Mouse (Mus musculus) liver, embryonic 14.5 days (tissue): Measurements from ENCODE around the gene Yars2. TPM values are rescaled to one million over a fixed set of nuclear protein-coding genes. Genes with fewer than 3 reads are reported as not detected.

Experiments
- ATAC-seq: fragments of 200-750 bp; cut with Nextera tagmentation; 2 replicates; pipeline ENCODE4 v1.8.0; 2017; ENCODE audit warnings: moderate number of reproducible peaks, mild to moderate bottlenecking, moderate library complexity; ENCODE audit not compliant: insufficient read depth
- DNase-seq, 3 experiments: peaks; one replicate each; pipeline ENCODE4 v3.0.0-alpha.2; 2012 to 2013; ENCODE audit warnings: low read depth in 3 of 3, low spot score in 3 of 3
- H3K27ac ChIP-seq: fragments of 300-500 bp; sonication (generic); 2 replicates; pipeline ENCODE4 v1.5.1; 2014; ENCODE audit warnings: moderate library complexity, mild to moderate bottlenecking, control low read depth, inconsistent platforms
- H3K27me3 ChIP-seq: fragments of 300-500 bp; sonication (generic); 2 replicates; pipeline ENCODE4 v1.6.1; 2014; ENCODE audit warnings: mild to moderate bottlenecking, low read length, moderate library complexity; ENCODE audit not compliant: control insufficient read depth, insufficient read depth
- H3K36me3 ChIP-seq: fragments of 300-500 bp; sonication (generic); replicated peaks from 2 replicates; pipeline ENCODE4 v1.6.1; 2014; ENCODE audit warnings: low read depth; ENCODE audit not compliant: control insufficient read depth, insufficient read depth
- H3K4me1 ChIP-seq, 2 experiments: fragments of 200-500 bp in 1 of 2; fragments of 300-500 bp in 1 of 2; sonication (generic) in 1 of 2; replicated peaks; 2 replicates each; pipeline ENCODE4 v1.6.1; 2012 to 2014; ENCODE audit warnings: antibody characterized with exemption in 1 of 2, inconsistent platforms in 1 of 2, low read length in 1 of 2; ENCODE audit not compliant: control insufficient read depth in 2 of 2, insufficient read depth in 2 of 2
- H3K4me2 ChIP-seq: fragments of 300-500 bp; sonication (generic); 2 replicates; pipeline ENCODE4 v1.6.1; 2014; ENCODE audit warnings: low read depth, mild to moderate bottlenecking, control low read depth, moderate library complexity
- H3K4me3 ChIP-seq, 2 experiments: fragments of 200-500 bp in 1 of 2; fragments of 300-500 bp in 1 of 2; sonication (generic) in 1 of 2; 2 replicates each; pipeline ENCODE4 v1.5.1; 2012 to 2014; ENCODE audit warnings: low read depth in 2 of 2, low read length in 2 of 2, mild to moderate bottlenecking in 2 of 2, control low read depth in 1 of 2, inconsistent platforms in 1 of 2, moderate library complexity in 1 of 2; ENCODE audit not compliant: insufficient read depth in 1 of 2
- H3K9ac ChIP-seq: fragments of 300-500 bp; sonication (generic); replicated peaks from 2 replicates; pipeline ENCODE4 v1.6.1; 2014; ENCODE audit warnings: mild to moderate bottlenecking, control low read depth, moderate library complexity
- H3K9me3 ChIP-seq: fragments of 300-500 bp; sonication (generic); 2 replicates; pipeline ENCODE4 v1.6.1; 2016; ENCODE audit warnings: low read length, mixed read lengths; ENCODE audit not compliant: control insufficient read depth
- CTCF ChIP-seq: IDR thresholded peaks from 2 replicates; pipeline ENCODE4 v1.5.1; 2016; ENCODE audit warnings: antibody characterized with exemption, low read depth, control low read depth
- EP300 ChIP-seq: IDR thresholded peaks from 2 replicates; pipeline ENCODE4 v1.6.1; 2016; ENCODE audit warnings: antibody characterized with exemption, low read depth
- WGBS: fragments of 180-500 bp; shearing (Covaris S2); extraction: QIAGEN DNeasy Blood & Tissue Kit; methylation state at CpG from one replicate; pipeline ENCODE4 v1.1.7; 2014; ENCODE audit not compliant: insufficient replicate concordance; 5-methylcytosine and 5-hydroxymethylcytosine counted together
- polyA plus RNA-seq, 2 experiments: library from polyadenylated mRNA; depleted of rRNA in 1 of 2; stranded (reverse) in 1 of 2; unstranded in 1 of 2; fragments of >200 nt; fragmentation: Nextera tagmentation in 1 of 2; extraction: Ambion mirVana in 1 of 2; gene quantifications; 2 replicates each; pipeline versions ENCODE4 v1.2.1 to v1.2.3; 2012 to 2014

The Yars2 gene
- polyA plus RNA-seq, 2 experiments = 19.0 to 27.4 TPM

DNA sequence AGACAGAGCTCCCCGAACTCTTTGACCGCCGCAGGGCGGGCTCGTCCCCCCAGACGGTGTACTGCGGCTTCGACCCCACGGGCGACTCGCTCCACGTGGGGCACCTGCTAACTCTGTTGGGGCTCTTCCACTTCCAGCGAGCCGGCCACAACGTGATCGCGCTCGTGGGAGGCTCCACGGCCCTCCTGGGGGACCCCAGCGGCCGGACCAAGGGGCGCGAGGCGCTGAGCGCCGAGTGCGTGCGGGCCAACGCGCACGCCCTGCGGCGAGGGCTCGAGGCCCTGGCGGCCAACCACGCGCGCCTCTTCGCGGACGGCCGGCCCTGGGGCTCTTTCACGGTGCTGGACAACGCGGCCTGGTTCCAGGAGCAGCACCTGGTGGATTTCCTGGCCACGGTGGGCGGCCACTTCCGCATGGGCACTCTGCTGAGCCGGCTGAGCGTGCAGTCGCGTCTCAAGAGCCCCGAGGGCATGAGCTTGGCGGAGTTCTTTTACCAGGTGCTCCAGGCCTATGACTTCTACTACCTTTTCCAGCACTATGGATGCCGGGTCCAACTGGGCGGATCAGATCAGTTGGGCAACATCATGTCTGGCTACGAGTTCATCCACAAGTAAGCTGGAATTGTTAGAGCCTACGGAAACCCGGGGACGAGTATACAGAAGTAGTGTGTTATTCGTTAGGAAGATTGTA is 518 bp downstream of the Yars2 start:
- Histone ChIP-seq H3K4me2 (peak overlapping the region; percentile 74), H3K36me3 (peaks cover 9% of the 10 kb centered on the region), H3K9ac (peak overlapping the region; percentile 82), H3K27me3 (no peaks in the 10 kb centered on the region), H3K4me3 (peak overlapping the region; percentile 84 to 87), H3K9me3 (no peaks in the 10 kb centered on the region), H3K4me1 (peaks cover 0 to 8% of the 10 kb centered on the region in 2 experiments; a peak in 2 of 4 replicates), H3K27ac (peak overlapping the region; percentile 2; the same call in 1 of the 2 replicates)
- TF ChIP-seq CTCF = no peak
- TF ChIP-seq EP300 = no peak
- WGBS = under 1% methylated on average over 61 of the region's 61 CpGs
- ATAC-seq = peak; percentile 68
- peak in 2 of 3 experiments; percentile 5 to 30 for DNase-seq

GRCm38 (mm10) chr16:16303888-16304287 is 1.1 kb downstream of the Yars2 start:
- Histone ChIP-seq H3K4me1 (peaks cover 0 to 8% of the 10 kb centered on the region in 2 experiments; a peak in 2 of 4 replicates), H3K4me3 (peak overlapping the region; percentile 84 to 87), H3K36me3 (peaks cover 10% of the 10 kb centered on the region), H3K4me2 (peak overlapping the region; percentile 74), H3K27ac (no peak overlapping the region), H3K9me3 (no peaks in the 10 kb centered on the region), H3K9ac (peak overlapping the region; percentile 82), H3K27me3 (no peaks in the 10 kb centered on the region)
- TF ChIP-seq EP300 (no peak), CTCF (no peak)
- no peak for ATAC-seq
- WGBS = 10% methylated on average over 7 of the region's 7 CpGs
- peak in 2 of 3 experiments; percentile 13 to 15 for DNase-seq

DNA sequence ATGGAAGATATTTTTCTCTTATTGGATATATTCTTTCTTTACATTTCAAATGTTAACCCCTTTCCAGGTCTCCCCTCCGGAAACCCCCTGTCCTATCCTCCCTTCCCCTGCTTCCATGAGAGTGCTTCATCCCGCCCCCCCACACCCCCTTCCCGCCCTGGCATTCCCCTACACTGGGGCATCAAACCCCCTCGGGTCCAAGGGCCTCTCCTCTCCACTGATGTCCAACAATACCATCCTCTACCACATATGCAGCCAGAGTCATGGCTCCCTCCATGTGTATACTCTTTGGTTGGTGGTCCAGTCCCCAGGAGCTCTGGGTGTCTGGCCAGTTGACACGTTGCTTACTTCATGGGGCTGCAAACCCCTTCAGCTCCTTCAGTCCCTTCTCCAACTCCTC is 8.6 kb downstream of the Yars2 start:
- DNase-seq = no peak
- TF ChIP-seq EP300 = no peak
- TF ChIP-seq CTCF = no peak
- no peak for ATAC-seq
- no peak overlapping the region for H3K4me2 ChIP-seq
- H3K9me3 ChIP-seq = no peaks in the 10 kb centered on the region
- H3K9ac ChIP-seq = no peak overlapping the region
- no peaks in the 10 kb centered on the region for H3K27me3 ChIP-seq
- H3K27ac ChIP-seq = no peak overlapping the region
- H3K4me3 ChIP-seq = no peak overlapping the region
- H3K4me1 ChIP-seq = no peaks in the 10 kb centered on the region
- WGBS = 68% methylated on average over 5 of the region's 5 CpGs
- H3K36me3 ChIP-seq = peaks cover 37% of the 10 kb centered on the region

DNA sequence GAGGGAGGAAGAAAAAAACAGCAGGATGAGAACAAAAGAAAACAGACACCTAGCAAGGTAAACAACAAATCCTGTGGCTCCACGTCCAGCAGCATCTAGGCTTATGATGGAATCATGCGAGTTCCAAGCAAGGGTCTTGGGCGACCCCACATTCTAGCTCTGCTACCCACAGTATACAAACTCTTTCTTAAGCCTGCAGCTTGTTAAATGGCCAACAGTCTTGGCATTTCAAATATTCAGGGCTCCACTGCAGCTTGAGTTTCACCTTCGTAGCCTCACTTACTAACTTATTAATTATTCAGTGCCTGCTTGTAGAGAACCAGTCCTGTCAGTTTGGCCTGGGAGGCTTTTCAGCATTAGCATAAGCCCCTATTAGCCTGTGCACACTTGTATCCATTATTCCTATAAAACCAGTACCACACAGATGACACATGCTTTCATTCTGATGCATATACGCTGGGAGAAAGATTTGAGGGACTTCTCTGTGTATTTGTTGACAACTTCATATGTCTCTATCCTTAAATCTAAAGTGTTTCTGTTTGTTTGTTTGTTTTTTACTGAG is 23.1 kb downstream of the Yars2 start:
- Histone ChIP-seq H3K27ac (no peak overlapping the region), H3K4me1 (no peaks in the 10 kb centered on the region), H3K4me3 (no peak overlapping the region), H3K4me2 (no peak overlapping the region), H3K27me3 (no peaks in the 10 kb centered on the region), H3K9ac (no peak overlapping the region), H3K36me3 (peaks cover 19% of the 10 kb centered on the region), H3K9me3 (no peaks in the 10 kb centered on the region)
- ATAC-seq (no peak), DNase-seq (no peak)
- 71% methylated on average over 5 of the region's 5 CpGs for WGBS
- no peak for TF ChIP-seq EP300
- no peak for TF ChIP-seq CTCF

DNA sequence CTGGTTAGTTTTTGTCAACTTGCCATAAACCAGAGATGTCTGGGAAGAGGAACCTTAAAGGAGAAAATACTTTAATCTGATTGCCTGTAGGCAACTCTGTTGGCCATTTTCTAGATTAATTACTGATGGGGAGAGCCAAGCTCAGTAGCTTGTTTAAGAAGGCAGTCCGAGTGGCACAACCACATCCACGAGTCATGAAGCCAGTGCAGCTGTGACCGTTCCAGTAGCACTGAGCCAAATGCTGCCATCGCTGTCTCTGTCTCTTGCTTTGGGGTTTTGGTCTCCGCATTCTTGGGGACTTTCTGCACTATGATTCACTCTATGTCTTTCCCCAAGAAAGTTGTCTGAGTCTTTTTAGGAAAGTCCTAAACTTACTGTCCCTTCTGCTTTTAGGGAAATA is 43.7 kb downstream of the Yars2 start:
- H3K27ac ChIP-seq = no peak overlapping the region

More for the DNA sequence above, 43.7 kb downstream of the Yars2 start:
- Histone ChIP-seq H3K36me3 (no peaks in the 10 kb centered on the region; the same call in 1 of the 2 replicates), H3K9ac (no peak overlapping the region), H3K4me1 (no peaks in the 10 kb centered on the region), H3K9me3 (no peaks in the 10 kb centered on the region), H3K4me3 (no peak overlapping the region), H3K27me3 (no peaks in the 10 kb centered on the region), H3K4me2 (no peak overlapping the region)
- DNase-seq (no peak), ATAC-seq (no peak)
- 82% methylated on average over 5 of the region's 5 CpGs for WGBS
- TF ChIP-seq CTCF (no peak), EP300 (no peak)
